Comparison of ENCODE assay signal across 1 mouse cellular context in the genomic region with DNA sequence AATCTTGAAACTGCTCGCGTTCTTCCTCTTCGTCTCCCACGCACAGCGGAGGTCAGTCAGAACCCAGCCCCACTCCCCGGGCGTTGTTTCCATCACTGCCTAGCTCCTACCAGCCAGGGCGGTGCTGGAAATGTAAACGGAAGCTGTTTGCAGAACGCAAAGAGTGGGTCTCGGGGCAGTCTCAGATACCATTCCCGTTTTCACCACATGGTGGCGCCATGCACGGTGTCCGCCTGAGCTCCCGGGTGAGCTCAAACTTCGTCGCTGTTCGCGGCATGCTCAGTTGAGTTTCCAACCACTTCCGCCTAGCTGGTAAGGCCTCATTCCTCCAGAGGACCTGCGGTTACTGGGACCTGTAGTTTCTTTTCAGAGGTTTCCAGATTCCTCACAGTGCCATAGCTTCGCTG.
TF ChIP-seq lines count a peak whose summit lies in the region.

No protein-coding gene starts in this region.

TF ChIP-seq in CH12.LX, 34 proteins besides CTCF, POLR2A, EP300 and RAD21 (continued from another document):
- TF ChIP-seq POLR2AphosphoS2 (IDR thresholded peaks at IDR 0.05; ENCODE audit: low read depth, low read length): no peak
- TF ChIP-seq JUND (conservative IDR thresholded peaks at IDR 0.05; ENCODE audit: low read depth, low read length): peak; percentile 52; the same call in 1 of the 2 replicates
- TF ChIP-seq ZMIZ1 (IDR thresholded peaks at IDR 0.05; ENCODE audit: low read depth, low read length): no peak
- TF ChIP-seq ZNF384 (IDR thresholded peaks at IDR 0.05; ENCODE audit: low read depth, low read length): no peak
- peak; percentile 89 for TF ChIP-seq ELF1 (IDR thresholded peaks at IDR 0.05; ENCODE audit: low read depth, low read length)
- TF ChIP-seq UBTF (IDR thresholded peaks at IDR 0.05; ENCODE audit: low read depth, low read length): peak; percentile 95
- TF ChIP-seq GABPA (IDR thresholded peaks at IDR 0.05; ENCODE audit: insufficient replicate concordance, low read depth, low read length): no peak
- TF ChIP-seq E2F4 (IDR thresholded peaks at IDR 0.05; ENCODE audit: insufficient replicate concordance, low read depth, low read length): 0 out of 2 replicates have a peak, but pooled peaks have one; percentile 21
- TF ChIP-seq MXI1 (IDR thresholded peaks at IDR 0.05; ENCODE audit: low read depth, low read length): no peak; the same call in 1 of the 2 replicates
- TF ChIP-seq ZKSCAN1 (IDR thresholded peaks at IDR 0.05; ENCODE audit: borderline replicate concordance, low read depth, low read length): no peak
- no peak for TF ChIP-seq JUN (IDR thresholded peaks at IDR 0.05; ENCODE audit: insufficient read depth, low read depth, low read length)
- no peak for TF ChIP-seq MAZ (IDR thresholded peaks at IDR 0.05; ENCODE audit: low read depth, low read length)
- TF ChIP-seq MEF2A (IDR thresholded peaks at IDR 0.05; ENCODE audit: borderline replicate concordance, low read depth, low read length): peak; percentile 72; the same call in 1 of the 2 replicates
- TF ChIP-seq BHLHE40 (IDR thresholded peaks at IDR 0.05; ENCODE audit: low read depth, low read length): peak; percentile 70
- TF ChIP-seq PAX5 (IDR thresholded peaks at IDR 0.05; ENCODE audit: low read length): no peak
- no peak for TF ChIP-seq USF1 (IDR thresholded peaks at IDR 0.05; ENCODE audit: low read depth, low read length)
- TF ChIP-seq SIN3A (IDR thresholded peaks at IDR 0.05; ENCODE audit: low read length): no peak
- TF ChIP-seq ZC3H11A (IDR thresholded peaks at IDR 0.05; ENCODE audit: low read depth, low read length): no peak
- TF ChIP-seq SMC3 (IDR thresholded peaks at IDR 0.05; ENCODE audit: low read depth, low read length): peak; percentile 53
- peak; percentile 78 for TF ChIP-seq HCFC1 (IDR thresholded peaks at IDR 0.05; ENCODE audit: low read depth, low read length)
TF ChIP-seq in CH12.LX: peak in this region for 17.
